Mouse (Mus musculus) heart, adult 2 months (tissue): ENCODE measurements around the gene Sipa1l1.

ENCODE experiments used
- CTCF ChIP-seq: fragments of 200-600 bp; IDR thresholded peaks from 2 replicates; pipeline ENCODE4 v1.8.1; 2022; ENCODE audit warnings: antibody characterized with exemption, mild to moderate bottlenecking, moderate library complexity
- EP300 ChIP-seq: fragments of 200-500 bp; IDR thresholded peaks from 2 replicates; pipeline ENCODE4 v1.6.1; 2011; ENCODE audit warnings: low read depth, low read length, control low read depth; ENCODE audit not compliant: insufficient read depth
- POLR2A ChIP-seq: fragments of 200-500 bp; IDR thresholded peaks from 2 replicates; pipeline ENCODE4 v1.6.1; 2011; ENCODE audit warnings: mild to moderate bottlenecking, low read depth, low read length, control low read depth; ENCODE audit not compliant: insufficient read depth

DNA sequence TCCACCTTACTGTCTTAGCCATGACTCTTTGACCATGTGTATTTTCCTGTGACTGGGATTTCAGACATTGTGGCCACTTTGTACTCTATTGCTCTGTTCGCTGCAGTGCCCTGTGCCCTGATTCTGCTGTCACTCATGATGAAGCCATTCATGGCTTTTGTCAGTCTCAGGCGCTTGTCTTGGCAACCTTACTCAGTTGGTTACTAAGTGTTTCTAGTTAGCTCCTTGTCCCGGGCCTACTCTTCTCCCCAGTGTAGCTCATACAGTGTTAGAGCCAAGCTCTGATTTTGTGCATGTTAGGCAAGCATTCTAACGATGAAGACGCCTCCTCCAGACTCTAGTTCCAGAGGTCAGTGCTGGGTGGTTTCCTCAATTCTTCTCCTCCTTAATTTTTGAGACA is 155.5 kb downstream of the Sipa1l1 start:
- TF ChIP-seq CTCF (no peak), EP300 (no peak), POLR2A (no peak)
